Mouse (Mus musculus): ENCODE measurements around the gene Ccdc159.

Gene Ccdc159

GRCm38 (mm10) chr9:21927208-21927753 is at the start of gene Ccdc159, which contains the start of gene Tmem205:
Gene Ccdc159, plus strand, starts transcription at chr9:21927471.
Gene Tmem205, minus strand, starts transcription at chr9:21927556.
- DNase-seq (ENCODE audit: low spot score in 2 of 2), result peak; percentile 90 to 94

GRCm38 (mm10) chr9:21889229-21889628 is 38.0 kb upstream of the Ccdc159 start:
- DNase-seq (ENCODE audit: low spot score in 2 of 2), result no peak

- DNase-seq (ENCODE audit: low spot score in 2 of 2), result peak; percentile 72 to 83
These were observed 25.9 kb upstream of the Ccdc159 start for GRCm38 (mm10) chr9:21901223-21901820.

GRCm38 (mm10) chr9:21904031-21904430 is 23.2 kb upstream of the Ccdc159 start:
- no peak for DNase-seq (ENCODE audit: low spot score in 2 of 2)

- DNase-seq (ENCODE audit: low spot score in 2 of 2), result no peak
These were observed 19.1 kb upstream of the Ccdc159 start for GRCm38 (mm10) chr9:21908216-21908615.

- no peak for DNase-seq (ENCODE audit: low spot score in 2 of 2)
These were observed 17.6 kb upstream of the Ccdc159 start for GRCm38 (mm10) chr9:21909474-21910223.

- peak in 1 of 2 experiments; percentile 28 for DNase-seq (ENCODE audit: low spot score in 2 of 2)
These were observed 10.3 kb upstream of the Ccdc159 start for GRCm38 (mm10) chr9:21916851-21917492.

- peak; percentile 76 to 83 for DNase-seq (ENCODE audit: low spot score in 2 of 2)
These were observed 9.7 kb upstream of the Ccdc159 start for GRCm38 (mm10) chr9:21917493-21918034.

- DNase-seq (ENCODE audit: low spot score in 2 of 2), result peak; percentile 86 to 90
These were observed 9.2 kb upstream of the Ccdc159 start, which contains the start of gene Rab3d for GRCm38 (mm10) chr9:21918035-21918592. Gene Rab3d, minus strand, starts transcription at chr9:21918192.

- peak; percentile 25 to 27 for DNase-seq (ENCODE audit: low spot score in 2 of 2)
These were observed 8.4 kb upstream of the Ccdc159 start for GRCm38 (mm10) chr9:21918692-21919384.

- DNase-seq (ENCODE audit: low spot score in 2 of 2), result no peak
These were observed 4.2 kb upstream of the Ccdc159 start for GRCm38 (mm10) chr9:21923036-21923435.

GRCm38 (mm10) chr9:21923490-21924098 is 3.7 kb upstream of the Ccdc159 start:
- DNase-seq (ENCODE audit: low spot score in 2 of 2), result no peak

GRCm38 (mm10) chr9:21924099-21924493 is 3.2 kb upstream of the Ccdc159 start:
- peak in 1 of 2 experiments; percentile 23 for DNase-seq (ENCODE audit: low spot score in 2 of 2)

GRCm38 (mm10) chr9:21925034-21925433 is 2.2 kb upstream of the Ccdc159 start:
- no peak for DNase-seq (ENCODE audit: low spot score in 2 of 2)

- no peak for DNase-seq (ENCODE audit: low spot score in 2 of 2)
These were observed 1.8 kb upstream of the Ccdc159 start for GRCm38 (mm10) chr9:21925506-21925905.

- no peak for DNase-seq (ENCODE audit: low spot score in 2 of 2)
These were observed 1.1 kb upstream of the Ccdc159 start for GRCm38 (mm10) chr9:21926155-21926554.

- DNase-seq (ENCODE audit: low spot score in 2 of 2), result peak in 1 of 2 experiments; percentile 31
These were observed 487 bp upstream of the Ccdc159 start for GRCm38 (mm10) chr9:21926784-21927183.

GRCm38 (mm10) chr9:21929208-21929607 is 1.9 kb downstream of the Ccdc159 start:
- no peak for DNase-seq (ENCODE audit: low spot score in 2 of 2)

- DNase-seq (ENCODE audit: low spot score in 2 of 2), result no peak
These were observed 4.7 kb downstream of the Ccdc159 start for GRCm38 (mm10) chr9:21932006-21932405.

GRCm38 (mm10) chr9:21932445-21933137 is 5.3 kb downstream of the Ccdc159 start:
- no peak for DNase-seq (ENCODE audit: low spot score in 2 of 2)
